Mouse (Mus musculus) left cerebral cortex, postnatal 14 days (tissue): ENCODE measurements around the gene Cbln3. TPM values are rescaled to one million over a fixed set of nuclear protein-coding genes. Genes with fewer than 3 reads are reported as not detected.

Source experiments
- DNase-seq, 2 experiments: peaks; one replicate each; pipeline ENCODE4 v3.0.0; 2021 to 2022; ENCODE audit warnings: low spot score in 2 of 2, mixed read lengths in 1 of 2
- intact Hi-C: fragments of 180-260 bp; cut with DNase I; formaldehyde crosslinking; loops from one replicate; pipeline ENCODE4 v1.15.1; 2025
- total RNA-seq, 2 experiments: library from RNA; stranded (reverse); gene quantifications; 2 replicates each; pipeline ENCODE4 v1.2.3; 2021

Cbln3 gene
- total RNA-seq, 2 experiments from 2014 or later = 0.23 to 1.1 TPM

- DNase-seq = no peak
- intact Hi-C loops = no loop called here
Observed at GRCm38 (mm10) chr14:55854406-55855100, 29.6 kb downstream of the Cbln3 start.

GRCm38 (mm10) chr14:55853621-55854285 lies 30.4 kb downstream of the Cbln3 start, which contains the start of gene Nynrin:
Nynrin (plus strand) TSS chr14:55854010.
- DNase-seq = peak in 1 of 2 experiments; percentile 45

GRCm38 (mm10) chr14:55852646-55853551 lies 31.3 kb downstream of the Cbln3 start:
- intact Hi-C loops = no loop called here
- DNase-seq = peak; percentile 30

More at GRCm38 (mm10) chr14:55853621-55854285, 30.4 kb downstream of the Cbln3 start, which contains the start of gene Nynrin:
- intact Hi-C loops = no loop called here

- DNase-seq = no peak
- intact Hi-C loops = no loop called here
Observed at GRCm38 (mm10) chr14:55850885-55851284, 33.3 kb downstream of the Cbln3 start.

DNA sequence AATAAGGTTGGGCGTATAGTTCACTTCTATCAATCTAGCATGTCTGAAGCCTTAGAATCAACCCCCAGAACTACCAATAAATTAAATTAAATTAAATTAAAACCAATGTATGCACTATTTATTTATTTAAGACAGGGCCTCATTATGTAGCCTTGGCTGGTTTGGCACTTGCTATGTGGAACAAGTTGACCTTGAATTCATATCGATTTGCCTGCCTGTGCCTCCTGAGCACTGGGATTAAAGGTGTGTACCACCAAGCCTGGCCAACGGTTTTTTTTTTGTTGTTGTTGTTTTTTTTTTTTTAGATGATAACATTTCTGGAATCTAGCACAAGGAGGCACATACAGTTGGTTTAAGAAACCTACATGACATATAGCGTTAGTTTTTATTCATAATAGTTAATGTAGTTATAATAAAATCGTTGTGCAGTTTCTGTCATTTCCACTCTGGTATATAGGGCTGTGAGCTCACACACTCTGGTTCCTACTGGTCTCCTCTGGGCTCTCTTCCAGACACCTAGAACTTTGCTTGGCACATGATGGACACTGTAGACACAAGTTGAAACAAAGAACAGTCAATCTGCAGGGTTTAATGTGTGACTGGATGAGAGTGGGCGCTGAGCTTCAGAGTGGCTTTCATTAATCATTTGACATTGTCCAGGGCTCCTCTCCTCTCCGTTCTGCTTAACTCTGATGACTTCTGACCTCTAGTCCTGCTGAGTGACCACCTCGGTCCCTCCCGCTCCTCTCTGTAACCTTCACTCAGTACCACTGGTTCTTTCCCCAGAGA lies 38.5 kb downstream of the Cbln3 start:
- no peak for DNase-seq
- intact Hi-C loops = no loop called here

DNA sequence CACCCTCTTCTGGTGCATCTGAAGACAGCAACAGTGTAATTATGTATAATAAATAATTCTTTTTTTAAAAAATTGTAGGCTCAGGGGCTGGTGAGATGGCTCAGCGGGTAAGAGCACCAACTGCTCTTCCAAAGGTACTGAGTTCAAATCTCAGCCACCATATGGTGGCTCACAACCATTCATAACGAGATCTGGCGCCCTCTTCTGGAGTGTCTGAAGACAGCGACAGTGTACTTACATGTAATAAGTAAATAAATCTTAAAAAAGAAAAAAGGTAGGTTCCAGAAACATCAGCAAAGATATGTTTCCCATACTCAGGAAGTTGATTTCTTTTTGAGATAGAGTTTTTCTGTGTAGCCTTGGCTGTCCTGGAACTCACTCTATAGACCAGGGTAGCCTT lies 41.4 kb downstream of the Cbln3 start:
- intact Hi-C loops = no loop called here
- DNase-seq = no peak

DNA sequence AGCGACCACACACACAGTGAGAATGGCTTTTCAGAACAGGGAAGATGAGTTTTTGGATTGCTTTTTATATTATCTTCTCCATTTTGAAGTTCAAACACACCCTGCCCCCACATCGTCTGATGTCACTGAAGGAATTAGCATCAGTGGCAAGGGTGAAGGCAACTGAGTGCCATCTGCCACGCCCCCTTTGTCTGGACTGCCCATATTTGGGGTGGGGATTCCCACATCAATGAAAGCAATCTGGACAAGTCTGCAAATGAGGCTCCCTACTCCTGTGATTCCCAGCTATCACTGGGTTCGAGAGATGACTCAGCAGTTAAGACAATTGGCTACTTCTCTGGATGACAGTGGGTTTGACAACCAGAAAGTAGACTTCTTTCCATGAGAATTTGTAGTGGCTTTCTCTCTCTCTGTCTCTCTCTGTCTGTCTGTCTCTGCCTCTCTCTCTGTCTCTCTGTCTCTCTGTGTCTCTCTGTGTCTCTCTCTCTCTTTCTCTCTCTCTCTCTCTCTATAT lies 43.3 kb downstream of the Cbln3 start:
- intact Hi-C loops = no loop called here

DNA sequence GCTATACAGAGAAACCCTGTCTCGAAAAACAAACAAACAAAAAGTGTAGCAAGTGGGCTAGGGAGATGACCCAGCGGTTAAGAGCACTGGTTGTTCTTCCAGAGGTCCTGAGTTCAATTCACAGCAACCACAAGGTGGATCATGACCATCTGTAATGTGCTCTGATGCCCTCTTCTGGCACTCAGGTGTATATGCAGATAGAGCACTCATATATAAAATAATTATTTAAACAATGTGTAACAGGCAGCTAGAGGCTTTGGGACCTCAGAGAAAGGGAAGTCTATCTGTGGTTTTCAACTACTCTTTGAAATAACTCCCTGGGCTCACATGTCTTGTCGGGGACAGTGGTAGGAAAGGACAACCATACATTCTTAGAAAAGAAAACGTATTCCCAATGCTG lies 45.5 kb downstream of the Cbln3 start:
- DNase-seq = no peak
- intact Hi-C loops = no loop called here

More for the DNA sequence above, 43.3 kb downstream of the Cbln3 start:
- DNase-seq = no peak

- DNase-seq = no peak
- intact Hi-C loops = no loop called here
Observed at GRCm38 (mm10) chr14:55838312-55838711, 45.9 kb downstream of the Cbln3 start.

DNA sequence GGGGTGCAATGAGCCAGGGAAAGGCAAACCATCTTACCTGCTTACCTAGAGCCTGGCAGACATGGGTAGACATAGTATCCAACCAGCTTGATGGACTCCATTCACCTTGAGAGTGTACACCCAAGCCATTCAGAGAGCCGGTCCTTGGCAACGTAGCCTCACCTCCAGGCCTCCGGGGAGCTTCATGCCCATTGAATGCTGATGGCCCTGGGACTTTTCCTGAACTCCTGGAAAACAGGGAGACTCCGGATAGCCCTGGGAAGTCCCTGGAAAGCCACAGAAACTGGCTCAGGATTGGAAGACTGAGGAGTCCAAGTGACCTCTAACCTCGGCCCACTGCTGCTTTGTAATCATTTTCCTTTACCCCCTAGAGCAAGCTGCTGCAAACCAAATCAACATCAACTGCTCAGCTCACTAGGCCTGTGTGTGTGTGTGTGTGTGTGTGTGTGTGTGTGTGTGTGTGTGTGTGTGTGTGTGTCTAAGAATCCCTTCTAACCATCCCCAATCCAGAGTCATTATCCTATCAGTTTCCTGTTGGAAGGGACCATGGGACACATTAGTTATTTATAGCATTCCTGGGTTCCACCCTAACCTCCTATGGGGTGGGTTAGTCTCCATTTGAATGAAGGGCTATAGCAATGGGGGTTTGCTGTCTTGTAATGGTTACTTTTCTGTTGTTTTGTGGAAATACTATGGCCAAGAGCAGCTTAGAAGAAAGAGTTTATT lies 49.2 kb downstream of the Cbln3 start:
- intact Hi-C loops = no loop called here
- no peak for DNase-seq

DNA sequence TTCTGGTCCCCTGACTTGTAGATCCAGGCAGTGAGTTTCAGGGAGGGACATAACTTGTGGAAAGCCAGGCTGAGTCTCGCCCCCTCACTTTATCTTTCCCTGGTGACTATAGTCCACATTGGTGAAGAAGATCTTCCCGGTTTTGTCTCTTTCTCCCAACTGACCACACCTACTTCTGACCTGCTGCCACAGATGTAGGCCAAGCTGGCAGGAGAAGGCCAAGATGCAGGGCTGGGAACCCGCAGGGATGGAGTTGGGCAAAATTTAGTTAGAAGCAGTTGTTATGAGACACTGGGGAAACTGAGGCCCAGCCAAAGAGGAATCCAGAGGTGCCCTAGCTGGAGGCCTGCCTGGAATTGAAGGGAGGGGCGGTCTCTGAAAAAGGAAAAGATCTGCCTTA lies 51.1 kb downstream of the Cbln3 start:
- no peak for DNase-seq
- intact Hi-C loops = no loop called here

DNA sequence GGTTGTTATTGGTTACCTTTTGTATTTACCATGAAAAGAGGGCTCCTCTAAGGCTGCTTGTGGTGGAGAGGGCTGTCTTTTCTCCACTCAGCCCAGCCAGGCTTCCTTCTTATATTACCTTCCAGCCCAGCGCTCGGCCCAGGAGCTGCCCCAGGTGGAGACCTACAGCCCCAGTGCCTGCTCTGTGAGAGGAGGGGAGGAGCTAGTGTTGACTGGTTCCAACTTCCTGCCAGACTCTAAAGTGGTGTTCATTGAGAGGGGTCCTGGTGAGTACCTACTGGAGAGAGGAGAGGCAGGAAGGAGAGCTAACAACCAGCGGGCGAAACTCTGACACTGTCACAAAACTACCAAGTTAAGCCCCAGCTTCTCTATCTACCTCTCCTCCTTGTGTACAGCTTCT lies 53.9 kb downstream of the Cbln3 start:
- no peak for DNase-seq
- intact Hi-C loops = no loop called here

GRCm38 (mm10) chr14:55829854-55830253 lies 54.3 kb downstream of the Cbln3 start:
- no peak for DNase-seq
- intact Hi-C loops = no loop called here

Other genes with a start within 250 kb of the Cbln3 start
- 100 to 1,000 TPM; 123 to 171 TPM for gene Ipo4, start 248.4 kb downstream of the Cbln3 start, total RNA-seq
- gene Gm49378, start 246.5 kb downstream of the Cbln3 start, total RNA-seq = 1 to 10 TPM; 4.8 to 8.1 TPM
- 10 to 100 TPM; 42.1 to 42.2 TPM for gene Tm9sf1, start 240.6 kb downstream of the Cbln3 start, total RNA-seq
- under 1 TPM; 0.74 to 0.92 TPM for gene Tssk4, start 234.2 kb downstream of the Cbln3 start, total RNA-seq
- 10 to 100 TPM; 37.8 to 42.6 TPM for gene Mdp1, start 223.9 kb downstream of the Cbln3 start, total RNA-seq
- gene Gmpr2, start 212.5 kb downstream of the Cbln3 start, total RNA-seq = 10 to 100 TPM; 22.7 to 24.6 TPM
- 100 to 1,000 TPM; 305 to 339 TPM for gene Nedd8, start 212.3 kb downstream of the Cbln3 start, total RNA-seq
- gene Tinf2, start 202.6 kb downstream of the Cbln3 start, total RNA-seq = 10 to 100 TPM; 14.8 to 16.0 TPM
- under 1 TPM in 1 of 2 experiments, not detected in 1; 0.25 TPM for gene Tgm1, start 170.5 kb downstream of the Cbln3 start, total RNA-seq
- gene Rabggta, start 162.1 kb downstream of the Cbln3 start, total RNA-seq = 10 to 100 TPM; 44.2 to 45.4 TPM
- gene Dhrs1, start 138.7 kb downstream of the Cbln3 start, total RNA-seq = 100 to 1,000 TPM in 1 of 2 experiments, 10 to 100 TPM in 1; 99.8 to 104 TPM
- 10 to 100 TPM; 13.4 to 13.9 TPM for gene Nop9, start 138.7 kb downstream of the Cbln3 start, total RNA-seq
- under 1 TPM; 0.68 to 0.93 TPM for gene Cideb, start 125.9 kb downstream of the Cbln3 start, total RNA-seq
- under 1 TPM; 0.22 to 0.42 TPM for gene Ltb4r2, start 123.0 kb downstream of the Cbln3 start, total RNA-seq
- under 1 TPM; 0.24 to 0.40 TPM for gene Ltb4r1, start 118.4 kb downstream of the Cbln3 start, total RNA-seq
- gene Adcy4, start 100.3 kb downstream of the Cbln3 start, total RNA-seq = 1 to 10 TPM; 5.1 to 6.6 TPM
- 1 to 10 TPM in 1 of 2 experiments, under 1 TPM in 1; 0.83 to 1.0 TPM for gene Ripk3, start 95.5 kb downstream of the Cbln3 start, total RNA-seq
- 1 to 10 TPM; 3.0 to 4.0 TPM for gene Nfatc4, start 61.2 kb downstream of the Cbln3 start, total RNA-seq
- 1 to 10 TPM; 8.8 to 9.7 TPM for gene Nynrin, start 30.4 kb downstream of the Cbln3 start, total RNA-seq
- gene Khnyn, start 555 bp upstream of the Cbln3 start, total RNA-seq = 10 to 100 TPM; 10.4 to 10.8 TPM
- 10 to 100 TPM; 85.8 to 94.6 TPM for gene Sdr39u1, start 15.9 kb upstream of the Cbln3 start, total RNA-seq
- gene Cma1, start 60.3 kb upstream of the Cbln3 start, total RNA-seq = not detected
- not detected for gene Cma2, start 66.6 kb upstream of the Cbln3 start, total RNA-seq
- gene Mcpt1, start 133.6 kb upstream of the Cbln3 start, total RNA-seq = not detected
- not detected for gene Mcpt9, start 146.1 kb upstream of the Cbln3 start, total RNA-seq
- not detected for gene Mcpt2, start 157.6 kb upstream of the Cbln3 start, total RNA-seq
- gene Mcpt4, start 177.9 kb upstream of the Cbln3 start, total RNA-seq = not detected
- not detected for gene Mcpt8, start 200.9 kb upstream of the Cbln3 start, total RNA-seq
- gene Ctsg, start 218.2 kb upstream of the Cbln3 start, total RNA-seq = not detected
- not detected for gene Gzme, start 236.2 kb upstream of the Cbln3 start, total RNA-seq
- gene Gzmd, start 248.2 kb upstream of the Cbln3 start, total RNA-seq = not detected